Mouse (Mus musculus) lung, embryonic 14.5 days (tissue): Measurements from ENCODE around the gene Fyb2. TPM values are rescaled to one million over a fixed set of nuclear protein-coding genes. Genes with fewer than 3 reads are reported as not detected.

Experiments used
- ATAC-seq: fragments of 200-750 bp; cut with Nextera tagmentation; 2 replicates; pipeline ENCODE4 v1.8.0; 2017; ENCODE audit warnings: mild to moderate bottlenecking, moderate TSS enrichment, moderate library complexity; ENCODE audit not compliant: insufficient read depth
- DNase-seq: peaks from one replicate; pipeline ENCODE4 v3.0.0-alpha.2; 2015
- H3K27ac ChIP-seq: fragments of 300-500 bp; sonication (generic); 2 replicates; pipeline ENCODE4 v1.5.1; 2014; ENCODE audit warnings: low read depth, mild to moderate bottlenecking, moderate library complexity
- H3K27me3 ChIP-seq: fragments of 300-500 bp; sonication (generic); 2 replicates; pipeline ENCODE4 v1.6.1; 2014; ENCODE audit warnings: low read length, control low read depth; ENCODE audit not compliant: insufficient read depth
- H3K36me3 ChIP-seq: fragments of 300-500 bp; sonication (generic); 2 replicates; pipeline ENCODE4 v1.6.1; 2014; ENCODE audit warnings: control low read depth; ENCODE audit not compliant: insufficient read depth
- H3K4me1 ChIP-seq: fragments of 300-500 bp; sonication (generic); 2 replicates; pipeline ENCODE4 v1.6.1; 2014; ENCODE audit warnings: antibody characterized with exemption, control low read depth; ENCODE audit not compliant: insufficient read depth
- H3K4me2 ChIP-seq: fragments of 300-500 bp; sonication (generic); 2 replicates; pipeline ENCODE4 v1.6.1; 2014; ENCODE audit warnings: mild to moderate bottlenecking
- H3K4me3 ChIP-seq: fragments of 300-500 bp; sonication (generic); 2 replicates; pipeline ENCODE4 v1.5.1; 2014; ENCODE audit warnings: low read depth, low read length
- H3K9ac ChIP-seq: fragments of 300-500 bp; sonication (generic); 2 replicates; pipeline ENCODE4 v1.6.1; 2014
- H3K9me3 ChIP-seq: fragments of 300-500 bp; sonication (generic); 2 replicates; pipeline ENCODE4 v1.6.1; 2016; ENCODE audit warnings: low read depth, low read length, control low read depth
- CTCF ChIP-seq: IDR thresholded peaks from 2 replicates; pipeline ENCODE4 v1.5.1; 2016; ENCODE audit warnings: antibody characterized with exemption, low read depth
- WGBS: fragments of 180-500 bp; shearing (Covaris S2); extraction: QIAGEN DNeasy Blood & Tissue Kit; methylation state at CpG from one replicate; pipeline ENCODE4 v1.1.7; 2014; 5-methylcytosine and 5-hydroxymethylcytosine counted together
- polyA plus RNA-seq: library from polyadenylated mRNA; unstranded; fragments of >200 nt; fragmentation: Nextera tagmentation; extraction: Ambion mirVana; gene quantifications from 2 replicates; pipeline ENCODE4 v1.2.1, GENCODE M21; 2014

Gene Fyb2
- not detected in 2 replicates for polyA plus RNA-seq

- no peak within 1 kb of the TSS for H3K9ac ChIP-seq
- H3K4me3 ChIP-seq: no peak within 1 kb of the TSS
- no peaks in the 10 kb centered on the region for H3K36me3 ChIP-seq
- no peak within 1 kb of the TSS for H3K27ac ChIP-seq
- peak within 1 kb of the TSS; percentile 49 for H3K4me2 ChIP-seq
- no peaks in the 10 kb centered on the region for H3K4me1 ChIP-seq
- no peak for TF ChIP-seq CTCF
- no peaks in the 10 kb centered on the region for H3K27me3 ChIP-seq
- ATAC-seq: peak; percentile 44; the same call in 1 of the 2 replicates
- no peaks in the 10 kb centered on the region for H3K9me3 ChIP-seq
- no peak for DNase-seq
- 21% methylated on average over 23 of the region's 23 CpGs for whole genome bisulfite sequencing
Measured at GRCm38 (mm10) chr4:104913291-104914129, at the start of gene Fyb2. TSS of gene Fyb2 (plus strand) at chr4:104913456.

GRCm38 (mm10) chr4:104864397-104864796, 48.9 kb upstream of the Fyb2 start:
- H3K27ac ChIP-seq: no peak overlapping the region
- no peaks in the 10 kb centered on the region for H3K36me3 ChIP-seq
- ATAC-seq (no peak), DNase-seq (no peak)
- H3K4me2 ChIP-seq: no peak overlapping the region
- 80% methylated on average over 1 of the region's 1 CpGs for WGBS
- H3K27me3 ChIP-seq: no peaks in the 10 kb centered on the region
- H3K4me1 ChIP-seq: no peaks in the 10 kb centered on the region
- TF ChIP-seq CTCF: no peak
- no peak overlapping the region for H3K9ac ChIP-seq
- H3K4me3 ChIP-seq: no peak overlapping the region
- no peaks in the 10 kb centered on the region for H3K9me3 ChIP-seq

GRCm38 (mm10) chr4:104869581-104869980, 43.7 kb upstream of the Fyb2 start:
- no peak overlapping the region for H3K9ac ChIP-seq
- H3K27ac ChIP-seq: no peak overlapping the region
- H3K36me3 ChIP-seq: no peaks in the 10 kb centered on the region
- H3K27me3 ChIP-seq: no peaks in the 10 kb centered on the region
- no peak for TF ChIP-seq CTCF
- no peak for DNase-seq
- no peak overlapping the region for H3K4me3 ChIP-seq
- H3K9me3 ChIP-seq: no peaks in the 10 kb centered on the region
- no peaks in the 10 kb centered on the region for H3K4me1 ChIP-seq
- H3K4me2 ChIP-seq: no peak overlapping the region
- no peak for ATAC-seq

- 84% methylated on average over 5 of the region's 5 CpGs for WGBS
- H3K4me3 ChIP-seq: no peak overlapping the region
- ATAC-seq (no peak), DNase-seq (no peak)
- TF ChIP-seq CTCF: no peak
- H3K27ac ChIP-seq: no peak overlapping the region
- no peaks in the 10 kb centered on the region for H3K27me3 ChIP-seq
- no peak overlapping the region for H3K9ac ChIP-seq
- no peak overlapping the region for H3K4me2 ChIP-seq
- no peaks in the 10 kb centered on the region for H3K9me3 ChIP-seq
- H3K36me3 ChIP-seq: no peaks in the 10 kb centered on the region
- no peaks in the 10 kb centered on the region for H3K4me1 ChIP-seq
Measured at GRCm38 (mm10) chr4:104870196-104870595, 43.1 kb upstream of the Fyb2 start.

- H3K27ac ChIP-seq: no peak overlapping the region
- no peak for TF ChIP-seq CTCF
- no peaks in the 10 kb centered on the region for H3K27me3 ChIP-seq
- H3K4me2 ChIP-seq: no peak overlapping the region
- 76% methylated on average over 4 of the region's 4 CpGs for WGBS
- H3K9ac ChIP-seq: no peak overlapping the region
- no peaks in the 10 kb centered on the region for H3K9me3 ChIP-seq
- no peaks in the 10 kb centered on the region for H3K36me3 ChIP-seq
- DNase-seq (no peak), ATAC-seq (no peak)
- no peak overlapping the region for H3K4me3 ChIP-seq
- no peaks in the 10 kb centered on the region for H3K4me1 ChIP-seq
Measured at GRCm38 (mm10) chr4:104875832-104876231, 37.4 kb upstream of the Fyb2 start.

GRCm38 (mm10) chr4:104876323-104876722, 36.9 kb upstream of the Fyb2 start, which contains the start of gene C8a:
TSS of gene C8a (minus strand) at chr4:104876398.
- Histone ChIP-seq H3K4me1 (no peaks in the 10 kb centered on the region), H3K27me3 (no peaks in the 10 kb centered on the region), H3K4me3 (no peak within 1 kb of the TSS), H3K4me2 (no peak within 1 kb of the TSS), H3K36me3 (no peaks in the 10 kb centered on the region), H3K9me3 (no peaks in the 10 kb centered on the region), H3K9ac (no peak within 1 kb of the TSS), H3K27ac (no peak within 1 kb of the TSS)
- TF ChIP-seq CTCF: no peak
- no peak for ATAC-seq
- 81% methylated on average over 3 of the region's 3 CpGs for WGBS
- DNase-seq: no peak

GRCm38 (mm10) chr4:104887486-104887885, 25.8 kb upstream of the Fyb2 start:
- Histone ChIP-seq H3K27ac (no peak overlapping the region), H3K4me1 (peaks cover 10% of the 10 kb centered on the region), H3K9ac (no peak overlapping the region), H3K4me3 (no peak overlapping the region), H3K9me3 (no peaks in the 10 kb centered on the region), H3K4me2 (no peak overlapping the region), H3K27me3 (no peaks in the 10 kb centered on the region), H3K36me3 (no peaks in the 10 kb centered on the region)
- 73% methylated on average over 9 of the region's 9 CpGs for WGBS
- DNase-seq (no peak), ATAC-seq (no peak)
- no peak for TF ChIP-seq CTCF
